Mouse (Mus musculus): ENCODE results near the gene Hhex. TPM values are rescaled to one million over a fixed set of nuclear protein-coding genes. Genes with fewer than 3 reads are reported as not detected.

Gene Hhex
- polyA plus RNA-seq, 1 experiment from 2014 or later, result 5.5 TPM

DNA sequence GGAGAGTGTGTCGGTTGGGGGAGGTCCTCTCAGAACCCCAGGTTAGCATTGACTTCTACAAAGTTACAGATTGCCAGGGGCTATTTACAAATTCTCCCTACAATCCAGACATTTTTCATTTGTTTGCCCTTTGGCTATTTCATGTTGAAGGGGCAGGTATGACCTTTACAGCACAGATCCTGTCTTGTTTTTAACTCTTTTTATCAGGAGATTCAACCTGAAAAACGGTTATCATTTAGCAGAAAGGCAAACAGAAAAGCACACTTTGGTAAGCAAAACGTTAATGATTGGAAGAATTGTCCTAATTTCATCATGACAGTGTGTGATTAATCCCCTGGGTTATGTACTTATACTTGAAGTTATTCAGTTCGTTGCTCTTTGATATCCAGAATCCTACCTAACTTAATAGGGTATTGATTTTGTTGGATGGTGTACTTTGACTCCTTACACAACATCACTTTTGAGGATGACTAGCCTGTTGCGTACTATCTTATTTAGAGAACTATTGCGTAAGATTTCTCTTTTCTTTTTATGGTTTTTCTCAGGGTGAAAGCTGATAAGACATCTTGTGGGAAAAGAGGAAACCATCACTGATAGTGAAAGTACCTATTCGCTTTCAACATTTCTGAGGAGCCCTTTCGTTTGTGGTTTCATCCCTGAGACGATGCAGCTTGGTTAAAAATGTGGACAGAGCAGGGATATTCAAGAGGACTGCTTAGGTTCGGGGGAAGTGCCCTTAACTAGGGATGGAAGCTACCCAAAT is 8.1 kb downstream of the Hhex start:
- no peak overlapping the region for H3K9ac ChIP-seq (ENCODE audit: low read depth, low read length)
- no peak overlapping the region for H3K4me2 ChIP-seq (replicated peaks; ENCODE audit: low read depth, low read length)
- H3K4me1 ChIP-seq (replicated peaks; ENCODE audit: control insufficient read depth, insufficient read depth, low read length), result no peaks in the 10 kb centered on the region
- 82% methylated on average over 10 of the region's 10 CpGs for WGBS
- H3K4me3 ChIP-seq (ENCODE audit: low read depth, low read length), result no peak overlapping the region
- H3K36me3 ChIP-seq (ENCODE audit: control insufficient read depth, insufficient read depth, low read length), result no peaks in the 10 kb centered on the region
- DNase-seq (ENCODE audit: low spot score), result no peak
- peaks cover 7% of the 10 kb centered on the region for H3K27me3 ChIP-seq (ENCODE audit: control insufficient read depth, insufficient read depth, low read length)
- no peaks in the 10 kb centered on the region for H3K9me3 ChIP-seq (ENCODE audit: control insufficient read depth, low read length)
- no peak for ATAC-seq (ENCODE audit: low FRiP score)
- H3K27ac ChIP-seq (ENCODE audit: low read depth, low read length), result no peak overlapping the region

- DNase-seq (ENCODE audit: low spot score) (no peak), ATAC-seq (ENCODE audit: low FRiP score) (no peak)
- Histone ChIP-seq H3K9ac (ENCODE audit: low read depth, low read length) (no peak overlapping the region), H3K27me3 (ENCODE audit: control insufficient read depth, insufficient read depth, low read length) (peaks cover 4% of the 10 kb centered on the region), H3K4me1 (replicated peaks; ENCODE audit: control insufficient read depth, insufficient read depth, low read length) (no peaks in the 10 kb centered on the region), H3K4me2 (replicated peaks; ENCODE audit: low read depth, low read length) (no peak overlapping the region), H3K9me3 (ENCODE audit: control insufficient read depth, low read length) (no peaks in the 10 kb centered on the region), H3K36me3 (ENCODE audit: control insufficient read depth, insufficient read depth, low read length) (no peaks in the 10 kb centered on the region), H3K4me3 (ENCODE audit: low read depth, low read length) (no peak overlapping the region), H3K27ac (ENCODE audit: low read depth, low read length) (no peak overlapping the region)
- WGBS, result 87% methylated on average over 4 of the region's 4 CpGs
Observed at GRCm38 (mm10) chr19:37443631-37444140, 9.1 kb downstream of the Hhex start.

DNA sequence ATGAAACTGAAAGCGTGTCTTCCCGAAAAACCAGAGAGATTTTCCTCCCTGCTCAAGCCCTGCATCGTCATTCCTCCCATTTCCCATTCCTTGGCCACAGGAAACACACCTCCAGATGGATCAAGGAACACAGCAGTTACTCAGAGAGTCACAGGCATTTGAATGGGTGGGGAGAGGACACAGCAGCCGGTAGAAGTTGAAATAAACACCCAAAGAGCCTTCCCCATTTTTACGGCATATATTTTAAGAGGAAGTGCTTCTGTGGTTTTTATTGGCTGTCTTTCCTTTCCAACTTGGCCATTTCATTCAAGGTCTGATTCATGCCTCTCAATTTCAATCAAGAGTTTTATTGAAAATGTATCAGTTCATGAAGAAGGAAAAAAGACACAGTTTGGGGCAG is 13.6 kb downstream of the Hhex start:
- no peaks in the 10 kb centered on the region for H3K27me3 ChIP-seq (ENCODE audit: control insufficient read depth, insufficient read depth, low read length)
- DNase-seq (ENCODE audit: low spot score) (no peak), ATAC-seq (ENCODE audit: low FRiP score) (no peak)
- H3K27ac ChIP-seq (ENCODE audit: low read depth, low read length), result no peak overlapping the region
- H3K36me3 ChIP-seq (ENCODE audit: control insufficient read depth, insufficient read depth, low read length), result no peaks in the 10 kb centered on the region
- no peak overlapping the region for H3K9ac ChIP-seq (ENCODE audit: low read depth, low read length)
- H3K4me3 ChIP-seq (ENCODE audit: low read depth, low read length), result no peak overlapping the region
- H3K4me1 ChIP-seq (replicated peaks; ENCODE audit: control insufficient read depth, insufficient read depth, low read length), result no peaks in the 10 kb centered on the region
- WGBS, result 79% methylated on average over 5 of the region's 5 CpGs
- no peaks in the 10 kb centered on the region for H3K9me3 ChIP-seq (ENCODE audit: control insufficient read depth, low read length)
- H3K4me2 ChIP-seq (replicated peaks; ENCODE audit: low read depth, low read length), result no peak overlapping the region

DNA sequence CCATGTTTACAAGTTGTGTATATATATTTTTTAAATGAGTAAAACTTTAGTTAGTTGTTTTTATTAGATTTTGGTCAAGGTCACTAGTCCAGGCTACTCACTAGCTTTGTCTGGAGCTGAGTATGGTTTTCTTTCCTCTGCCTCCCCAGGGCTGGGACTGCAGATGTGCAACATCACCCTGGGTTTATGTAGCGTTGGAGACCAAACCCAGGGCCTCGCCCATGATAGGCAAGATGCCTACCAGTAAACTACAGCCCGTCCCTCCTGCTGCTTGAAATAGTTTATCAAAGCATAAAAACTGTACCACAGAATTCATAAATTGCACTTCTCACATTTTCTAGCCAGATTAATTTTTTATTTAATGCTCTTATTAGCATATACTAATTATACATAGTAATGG is 14.6 kb downstream of the Hhex start:
- 91% methylated on average over 3 of the region's 3 CpGs for WGBS

GRCm38 (mm10) chr19:37455528-37455927 is 20.9 kb downstream of the Hhex start:
- H3K9me3 ChIP-seq (ENCODE audit: control insufficient read depth, low read length), result no peaks in the 10 kb centered on the region
- no peak for ATAC-seq (ENCODE audit: low FRiP score)
- H3K27ac ChIP-seq (ENCODE audit: low read depth, low read length), result no peak overlapping the region
- H3K4me1 ChIP-seq (replicated peaks; ENCODE audit: control insufficient read depth, insufficient read depth, low read length), result no peaks in the 10 kb centered on the region
- H3K4me2 ChIP-seq (replicated peaks; ENCODE audit: low read depth, low read length), result no peak overlapping the region
- no peak for DNase-seq (ENCODE audit: low spot score)
- no peak overlapping the region for H3K4me3 ChIP-seq (ENCODE audit: low read depth, low read length)
- no peak overlapping the region for H3K9ac ChIP-seq (ENCODE audit: low read depth, low read length)
- 94% methylated on average over 2 of the region's 2 CpGs for WGBS
- no peaks in the 10 kb centered on the region for H3K27me3 ChIP-seq (ENCODE audit: control insufficient read depth, insufficient read depth, low read length)
- no peaks in the 10 kb centered on the region for H3K36me3 ChIP-seq (ENCODE audit: control insufficient read depth, insufficient read depth, low read length)

More for the DNA sequence above, 14.6 kb downstream of the Hhex start:
- no peaks in the 10 kb centered on the region for H3K36me3 ChIP-seq (ENCODE audit: control insufficient read depth, insufficient read depth, low read length)
- H3K9me3 ChIP-seq (ENCODE audit: control insufficient read depth, low read length), result no peaks in the 10 kb centered on the region
- no peak overlapping the region for H3K27ac ChIP-seq (ENCODE audit: low read depth, low read length)
- H3K4me3 ChIP-seq (ENCODE audit: low read depth, low read length), result no peak overlapping the region
- H3K4me2 ChIP-seq (replicated peaks; ENCODE audit: low read depth, low read length), result no peak overlapping the region
- H3K9ac ChIP-seq (ENCODE audit: low read depth, low read length), result no peak overlapping the region
- no peaks in the 10 kb centered on the region for H3K27me3 ChIP-seq (ENCODE audit: control insufficient read depth, insufficient read depth, low read length)
- H3K4me1 ChIP-seq (replicated peaks; ENCODE audit: control insufficient read depth, insufficient read depth, low read length), result no peaks in the 10 kb centered on the region
- DNase-seq (ENCODE audit: low spot score) (no peak), ATAC-seq (ENCODE audit: low FRiP score) (no peak)

- ATAC-seq (ENCODE audit: low FRiP score) (no peak), DNase-seq (ENCODE audit: low spot score) (no peak)
- Histone ChIP-seq H3K4me3 (ENCODE audit: low read depth, low read length) (no peak overlapping the region), H3K36me3 (ENCODE audit: control insufficient read depth, insufficient read depth, low read length) (no peaks in the 10 kb centered on the region), H3K4me1 (replicated peaks; ENCODE audit: control insufficient read depth, insufficient read depth, low read length) (no peaks in the 10 kb centered on the region), H3K27me3 (ENCODE audit: control insufficient read depth, insufficient read depth, low read length) (no peaks in the 10 kb centered on the region), H3K4me2 (replicated peaks; ENCODE audit: low read depth, low read length) (no peak overlapping the region), H3K9me3 (ENCODE audit: control insufficient read depth, low read length) (no peaks in the 10 kb centered on the region), H3K27ac (ENCODE audit: low read depth, low read length) (no peak overlapping the region), H3K9ac (ENCODE audit: low read depth, low read length) (no peak overlapping the region)
- 93% methylated on average over 1 of the region's 1 CpGs for WGBS
Observed at GRCm38 (mm10) chr19:37455961-37456360, 21.4 kb downstream of the Hhex start.

DNA sequence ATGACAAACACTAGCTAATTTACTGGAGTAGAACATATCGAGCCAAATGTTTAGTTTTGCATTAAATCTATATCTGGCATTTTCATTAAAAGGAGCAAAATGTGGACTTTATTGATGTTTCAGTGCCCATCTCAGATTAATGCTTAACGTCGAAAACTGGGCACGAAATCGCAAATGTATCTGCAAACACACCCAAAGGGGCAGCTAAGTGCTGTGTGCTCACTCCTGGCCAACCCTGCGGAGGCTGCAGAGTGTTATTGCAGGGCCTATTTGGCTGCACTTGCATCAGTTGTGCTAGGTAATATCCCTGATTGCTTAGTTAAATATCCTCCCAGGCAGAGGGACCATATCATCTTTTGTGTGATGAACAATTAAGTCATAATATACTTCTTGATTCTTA is 23.4 kb downstream of the Hhex start:
- H3K36me3 ChIP-seq (ENCODE audit: control insufficient read depth, insufficient read depth, low read length), result no peaks in the 10 kb centered on the region
- no peaks in the 10 kb centered on the region for H3K27me3 ChIP-seq (ENCODE audit: control insufficient read depth, insufficient read depth, low read length)
- no peaks in the 10 kb centered on the region for H3K9me3 ChIP-seq (ENCODE audit: control insufficient read depth, low read length)
- ATAC-seq (ENCODE audit: low FRiP score), result no peak
- no peaks in the 10 kb centered on the region for H3K4me1 ChIP-seq (replicated peaks; ENCODE audit: control insufficient read depth, insufficient read depth, low read length)
- DNase-seq (ENCODE audit: low spot score), result no peak
- H3K9ac ChIP-seq (ENCODE audit: low read depth, low read length), result no peak overlapping the region
- H3K4me2 ChIP-seq (replicated peaks; ENCODE audit: low read depth, low read length), result no peak overlapping the region
- 90% methylated on average over 6 of the region's 6 CpGs for WGBS
- H3K4me3 ChIP-seq (ENCODE audit: low read depth, low read length), result no peak overlapping the region
- H3K27ac ChIP-seq (ENCODE audit: low read depth, low read length), result no peak overlapping the region

DNA sequence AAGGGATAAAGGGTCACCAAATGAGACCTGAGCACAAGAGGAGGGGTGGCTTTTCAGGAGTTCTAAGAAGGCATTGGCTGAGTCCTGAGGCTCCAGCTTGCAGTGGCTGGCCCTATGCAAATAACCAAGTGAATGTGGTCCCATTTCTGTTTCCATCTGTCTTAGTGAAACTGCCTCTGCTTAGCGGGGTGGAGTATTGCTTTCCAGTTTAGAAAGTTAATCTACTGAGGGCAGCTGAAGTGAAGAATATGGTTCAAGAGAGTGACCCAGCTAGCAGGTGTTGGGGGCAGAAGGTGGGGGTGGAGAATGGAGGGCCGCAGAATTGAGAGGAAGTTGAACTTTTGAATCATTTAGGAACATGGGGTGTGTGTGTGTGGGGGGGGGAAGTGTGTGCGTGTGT is 31.8 kb downstream of the Hhex start:
- DNase-seq (ENCODE audit: low spot score), result no peak
- Histone ChIP-seq H3K4me3 (ENCODE audit: low read depth, low read length) (no peak overlapping the region), H3K27ac (ENCODE audit: low read depth, low read length) (no peak overlapping the region), H3K4me1 (replicated peaks; ENCODE audit: control insufficient read depth, insufficient read depth, low read length) (no peaks in the 10 kb centered on the region), H3K4me2 (replicated peaks; ENCODE audit: low read depth, low read length) (no peak overlapping the region), H3K27me3 (ENCODE audit: control insufficient read depth, insufficient read depth, low read length) (no peaks in the 10 kb centered on the region), H3K9me3 (ENCODE audit: control insufficient read depth, low read length) (no peaks in the 10 kb centered on the region), H3K36me3 (ENCODE audit: control insufficient read depth, insufficient read depth, low read length) (no peaks in the 10 kb centered on the region), H3K9ac (ENCODE audit: low read depth, low read length) (no peak overlapping the region)
- 95% methylated on average over 3 of the region's 3 CpGs for WGBS
- no peak for ATAC-seq (ENCODE audit: low FRiP score)

GRCm38 (mm10) chr19:37466978-37467377 is 32.4 kb downstream of the Hhex start:
- Histone ChIP-seq H3K9ac (ENCODE audit: low read depth, low read length) (no peak overlapping the region), H3K27ac (ENCODE audit: low read depth, low read length) (no peak overlapping the region), H3K4me3 (ENCODE audit: low read depth, low read length) (no peak overlapping the region), H3K27me3 (ENCODE audit: control insufficient read depth, insufficient read depth, low read length) (no peaks in the 10 kb centered on the region), H3K36me3 (ENCODE audit: control insufficient read depth, insufficient read depth, low read length) (no peaks in the 10 kb centered on the region), H3K9me3 (ENCODE audit: control insufficient read depth, low read length) (no peaks in the 10 kb centered on the region), H3K4me1 (replicated peaks; ENCODE audit: control insufficient read depth, insufficient read depth, low read length) (no peaks in the 10 kb centered on the region), H3K4me2 (replicated peaks; ENCODE audit: low read depth, low read length) (no peak overlapping the region)
- ATAC-seq (ENCODE audit: low FRiP score), result no peak
- WGBS, result 83% methylated on average over 5 of the region's 5 CpGs
- DNase-seq (ENCODE audit: low spot score), result no peak

All from hindbrain, embryonic 11.5 days (tissue).